Mouse (Mus musculus) left cerebral cortex, postnatal 25 days (tissue): ENCODE data around the gene Coro1a. TPM values are rescaled to one million over a fixed set of nuclear protein-coding genes. Genes with fewer than 3 reads are reported as not detected.
"Not testable (repeated sequence)": the region's sequence is repeated elsewhere in the genome, so short reads cannot be mapped to it uniquely, and the experiment has no call there.

Experiments used
- DNase-seq, 2 experiments: peaks; one replicate each; pipeline ENCODE4 v3.0.0; 2022; ENCODE audit warnings: low spot score in 2 of 2, mixed read lengths in 1 of 2
- intact Hi-C: fragments of 180-260 bp; cut with DNase I; formaldehyde crosslinking; loops from one replicate; pipeline ENCODE4 v1.15.1; 2025
- total RNA-seq, 2 experiments: library from RNA; stranded (reverse); gene quantifications; 2 replicates each; pipeline ENCODE4 v1.2.3; 2021

The Coro1a gene
- total RNA-seq, 2 experiments from 2014 or later: 163 to 167 TPM

DNA sequence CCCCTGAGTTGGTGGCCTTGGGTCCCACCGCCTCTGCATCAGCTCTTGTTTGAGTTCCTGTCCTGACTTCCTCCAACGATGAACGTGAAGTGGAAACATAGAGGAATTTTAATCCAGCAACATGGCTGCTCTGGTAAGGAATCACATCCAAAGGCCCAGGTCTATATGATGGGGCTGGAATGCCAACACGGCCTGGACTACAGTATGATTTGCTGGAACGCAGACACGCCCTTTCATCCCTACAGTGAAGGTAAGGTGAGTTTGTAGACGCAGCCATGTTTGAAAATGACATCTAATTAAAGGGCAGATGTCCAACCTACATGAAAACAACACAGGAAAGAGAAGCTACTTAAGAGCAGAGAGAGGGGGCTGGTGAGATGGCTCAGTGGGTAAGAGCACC lies 13.8 kb downstream of the Coro1a start:
- intact Hi-C loops: loop anchor here (2.0 kb wide), 2 partner anchors 49 to 111 kb away; no protein-coding TSS in a partner anchor
- no peak for DNase-seq

GRCm38 (mm10) chr7:126693256-126693655 lies 14.3 kb downstream of the Coro1a start:
- peak; percentile 78 to 83 for DNase-seq

DNA sequence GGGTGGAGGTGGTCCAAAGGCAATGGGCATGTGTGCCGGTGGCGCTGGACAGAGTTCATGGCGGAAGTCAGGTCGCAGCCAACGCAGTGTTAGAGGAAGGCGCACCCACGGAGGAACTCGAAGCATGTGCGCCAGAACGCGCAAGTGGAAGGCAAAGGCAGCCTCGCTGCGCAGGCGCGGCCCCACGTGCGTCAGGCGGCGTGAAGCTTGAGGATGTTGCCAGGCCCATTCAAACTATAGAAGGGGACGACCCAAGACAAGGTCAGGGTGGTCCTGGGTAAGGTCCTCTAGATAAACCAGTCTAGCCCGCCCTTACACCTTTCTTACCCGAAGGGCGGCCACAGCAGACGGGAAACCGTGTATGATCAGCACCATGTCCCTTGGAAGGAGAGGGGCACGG lies 15.2 kb downstream of the Coro1a start:
- intact Hi-C loops: loop anchor here (2.0 kb wide), 1 partner anchor 48 kb away; no protein-coding TSS in a partner anchor

More at GRCm38 (mm10) chr7:126693256-126693655, 14.3 kb downstream of the Coro1a start:
- intact Hi-C loops: loop anchor here (2.0 kb wide), 1 partner anchor 48 kb away; no protein-coding TSS in a partner anchor

GRCm38 (mm10) chr7:126691676-126692075 lies 15.9 kb downstream of the Coro1a start:
- intact Hi-C loops: loop anchor here (2.0 kb wide), 1 partner anchor 47 kb away; no protein-coding TSS in a partner anchor
- no peak for DNase-seq

More for the DNA sequence above, 15.2 kb downstream of the Coro1a start:
- no peak for DNase-seq

GRCm38 (mm10) chr7:126690737-126691136 lies 16.9 kb downstream of the Coro1a start:
- intact Hi-C loops: no loop called here
- DNase-seq: no peak

- intact Hi-C loops: no loop called here
- DNase-seq: no peak
Observed at GRCm38 (mm10) chr7:126689021-126689420, 18.6 kb downstream of the Coro1a start.

DNA sequence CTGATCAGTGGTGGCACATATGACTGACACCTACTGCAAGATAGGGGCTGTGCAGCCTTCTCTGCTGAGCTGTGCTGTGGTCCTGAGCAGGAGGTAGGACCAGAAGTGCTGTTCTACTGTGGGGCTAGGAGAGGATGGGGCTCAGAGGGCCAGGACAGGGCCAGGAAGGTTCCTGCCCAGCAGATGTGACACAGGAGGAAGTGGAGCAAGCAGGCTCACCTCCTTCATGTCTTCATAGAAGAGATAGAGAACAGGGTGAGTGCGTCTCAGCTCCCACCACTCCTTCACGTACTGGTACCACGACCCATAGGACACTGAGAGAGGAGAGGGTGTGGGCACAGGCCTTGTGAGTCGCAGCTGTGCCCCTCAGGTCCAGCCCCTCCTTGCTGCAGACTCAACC lies 19.4 kb downstream of the Coro1a start:
- intact Hi-C loops, DNase-seq: not testable (repeated sequence)

DNA sequence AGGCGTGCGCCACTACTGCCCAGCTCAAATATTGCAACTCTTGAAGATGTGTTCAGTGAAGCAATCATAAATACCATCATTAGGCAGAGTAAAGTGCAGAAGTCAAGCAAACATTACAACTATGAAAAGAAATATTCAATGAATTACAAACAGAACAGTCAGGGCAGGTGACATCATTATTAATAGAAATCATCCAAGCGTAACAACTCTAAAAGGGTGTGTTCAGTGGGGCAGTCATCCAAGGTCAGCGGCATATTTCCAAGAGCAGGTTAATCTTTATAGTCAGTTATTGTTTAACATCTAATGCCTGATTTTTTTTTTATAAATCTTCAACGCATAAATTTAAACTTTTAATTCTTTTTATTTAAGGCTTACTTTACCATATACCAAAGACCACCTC lies 26.4 kb downstream of the Coro1a start:
- intact Hi-C loops: no loop called here
- no peak for DNase-seq

GRCm38 (mm10) chr7:126679683-126680082 lies 27.9 kb downstream of the Coro1a start:
- DNase-seq: no peak
- intact Hi-C loops: no loop called here

- no peak for DNase-seq
- intact Hi-C loops: no loop called here
Observed at GRCm38 (mm10) chr7:126678545-126679341, 28.8 kb downstream of the Coro1a start.

- intact Hi-C loops: no loop called here
- DNase-seq: no peak
Observed at GRCm38 (mm10) chr7:126676631-126677220, 30.9 kb downstream of the Coro1a start.

- intact Hi-C loops: no loop called here
Observed at GRCm38 (mm10) chr7:126676207-126676606, 31.4 kb downstream of the Coro1a start, which contains the start of gene Sult1a1. TSS of gene Sult1a1 (minus strand) at chr7:126676432.

GRCm38 (mm10) chr7:126675104-126675503 lies 32.5 kb downstream of the Coro1a start:
- DNase-seq: no peak
- intact Hi-C loops: no loop called here

More at GRCm38 (mm10) chr7:126676207-126676606, 31.4 kb downstream of the Coro1a start, which contains the start of gene Sult1a1:
- DNase-seq: peak in 1 of 2 experiments; percentile 43

- intact Hi-C loops: no loop called here
- DNase-seq: no peak
Observed at GRCm38 (mm10) chr7:126672111-126672510, 35.5 kb downstream of the Coro1a start.

DNA sequence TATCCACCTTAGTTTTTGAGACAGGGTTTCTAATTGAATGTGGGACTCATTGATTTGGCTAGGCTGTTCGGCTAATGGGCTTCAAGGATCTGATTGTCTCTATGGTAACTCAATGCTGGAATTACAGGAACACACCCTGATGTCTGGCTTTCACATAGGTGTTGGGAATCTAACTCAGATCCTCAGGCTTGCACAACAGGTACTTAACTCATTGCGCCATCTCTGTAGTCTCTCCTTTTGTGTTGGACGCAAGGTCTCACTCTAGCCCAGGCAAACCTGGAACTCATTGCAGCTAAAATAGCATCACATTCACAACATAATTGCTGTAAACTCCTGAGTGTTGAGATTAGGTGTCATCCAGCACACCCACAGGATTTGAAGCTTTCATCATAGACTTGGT lies 37.4 kb downstream of the Coro1a start:
- intact Hi-C loops: no loop called here
- no peak for DNase-seq

GRCm38 (mm10) chr7:126668452-126668851 lies 39.1 kb downstream of the Coro1a start:
- DNase-seq: no peak
- intact Hi-C loops: no loop called here

- no peak for DNase-seq
Observed at GRCm38 (mm10) chr7:126667495-126668090, 40.0 kb downstream of the Coro1a start.

DNA sequence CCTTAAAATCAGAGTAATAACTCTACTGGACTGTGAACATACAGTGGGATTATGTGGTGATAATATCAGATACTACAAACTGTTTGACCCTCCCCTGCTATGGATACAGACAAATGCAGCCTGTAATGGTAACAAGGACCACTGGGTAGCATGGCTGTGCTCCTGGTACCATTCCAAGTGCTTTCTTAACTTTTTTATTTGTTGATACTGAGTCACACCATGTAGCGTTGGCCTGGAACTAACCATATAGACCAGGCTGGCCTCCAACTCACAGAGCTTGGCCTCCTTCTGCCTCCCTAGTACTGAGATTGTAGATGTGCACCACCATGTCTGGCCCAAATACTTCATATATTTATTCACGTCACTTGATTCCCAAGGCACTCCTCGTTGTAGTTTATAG lies 42.3 kb downstream of the Coro1a start:
- no peak for DNase-seq
- intact Hi-C loops: no loop called here

More at GRCm38 (mm10) chr7:126667495-126668090, 40.0 kb downstream of the Coro1a start:
- intact Hi-C loops: no loop called here

DNA sequence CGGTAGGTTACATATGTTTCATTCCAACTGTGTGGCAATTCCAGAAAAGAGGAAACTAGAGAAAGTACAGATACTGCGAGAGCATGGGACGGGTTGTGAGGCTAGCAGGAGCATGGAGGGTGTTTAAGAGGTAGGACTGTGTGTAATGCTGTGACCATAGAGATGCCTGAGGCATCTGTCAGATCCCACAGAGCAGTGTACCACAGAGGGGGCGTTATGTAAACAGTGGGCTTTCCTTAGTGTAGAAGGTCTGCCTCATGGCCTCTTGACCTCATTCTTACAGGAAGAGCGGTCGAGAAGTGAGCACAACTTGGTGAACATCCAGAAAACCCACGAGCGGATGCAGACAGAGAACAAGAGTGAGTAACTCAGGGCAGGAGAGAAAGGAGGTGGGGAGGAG lies 43.9 kb downstream of the Coro1a start:
- intact Hi-C loops: no loop called here
- no peak for DNase-seq

DNA sequence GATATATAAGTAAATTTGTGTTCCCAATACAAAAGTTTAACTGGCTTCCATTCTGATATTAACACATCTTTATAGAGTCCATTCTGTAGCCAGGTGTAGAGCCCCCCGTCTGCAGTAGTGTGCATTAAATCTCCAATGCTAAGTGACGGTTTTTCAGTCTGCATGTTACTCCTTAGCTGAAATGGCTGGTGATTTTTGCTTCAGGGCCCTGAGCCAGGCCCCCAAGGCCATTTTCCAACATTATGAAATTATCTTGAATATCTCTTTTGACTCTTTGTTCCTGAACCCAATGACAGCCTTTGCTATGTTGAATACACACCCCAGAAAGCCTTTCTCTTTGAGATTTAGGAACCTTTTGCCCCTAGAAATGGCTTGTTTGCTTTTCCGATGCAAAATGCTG lies 47.8 kb downstream of the Coro1a start:
- intact Hi-C loops: no loop called here
- no peak for DNase-seq
